Mouse (Mus musculus) layer of hippocampus, adult 8-10 months (tissue): ENCODE results near the gene Slc22a15. TPM values are rescaled to one million over a fixed set of nuclear protein-coding genes. Genes with fewer than 3 reads are reported as not detected.
A peak's percentile ranks its signal among the peaks of the same experiment; 100 is the strongest.

Source experiments
- DNase-seq, 2 experiments: peaks; one replicate each; pipeline ENCODE4 v3.0.0; 2022; ENCODE audit warnings: low spot score in 2 of 2
- total RNA-seq, 4 experiments: library from RNA; stranded (reverse); gene quantifications; 2 replicates each; pipeline ENCODE4 v1.2.4; 2022

Slc22a15 gene
- total RNA-seq, 4 experiments from 2014 or later = 9.5 to 10.3 (median 10.1) TPM

DNA sequence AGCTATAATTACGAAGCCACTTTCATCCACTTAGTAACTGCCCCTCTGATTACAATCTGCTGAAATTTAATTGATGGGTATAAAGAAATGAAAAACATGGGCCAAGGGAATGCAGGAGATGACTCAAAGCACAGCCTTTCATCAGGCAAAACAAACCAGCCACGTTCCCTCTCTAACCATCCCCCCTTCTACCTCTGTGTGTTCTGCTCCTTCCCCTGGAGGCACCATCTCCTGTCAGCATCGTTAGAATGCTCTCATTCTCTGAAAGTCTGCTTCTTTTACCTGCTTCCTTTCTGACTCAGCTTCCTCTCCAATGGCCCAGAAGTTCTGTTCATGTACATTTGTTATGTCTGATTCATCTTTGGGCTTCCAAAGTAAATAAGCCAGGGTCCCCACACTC lies 6.6 kb downstream of the Slc22a15 start:
- DNase-seq = no peak

DNA sequence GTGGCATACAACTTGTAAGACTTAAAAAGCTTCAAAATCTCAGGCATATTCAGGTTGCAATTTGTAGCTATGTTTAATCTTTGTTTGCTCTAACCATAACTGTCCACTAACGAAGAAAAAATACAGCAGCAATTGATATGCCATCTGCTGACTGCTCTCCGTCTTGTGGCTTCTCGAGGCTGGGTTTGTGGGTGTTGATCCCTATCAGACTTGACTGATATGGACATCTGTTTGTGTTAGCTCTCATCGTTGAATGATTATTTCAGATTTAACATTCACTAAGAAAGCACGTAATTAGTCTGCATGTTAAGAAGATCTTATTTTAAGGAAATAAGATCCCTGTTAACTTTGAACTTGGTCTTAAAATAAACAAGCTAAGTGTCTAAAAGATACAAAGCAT lies 7.7 kb downstream of the Slc22a15 start:
- DNase-seq = no peak

DNA sequence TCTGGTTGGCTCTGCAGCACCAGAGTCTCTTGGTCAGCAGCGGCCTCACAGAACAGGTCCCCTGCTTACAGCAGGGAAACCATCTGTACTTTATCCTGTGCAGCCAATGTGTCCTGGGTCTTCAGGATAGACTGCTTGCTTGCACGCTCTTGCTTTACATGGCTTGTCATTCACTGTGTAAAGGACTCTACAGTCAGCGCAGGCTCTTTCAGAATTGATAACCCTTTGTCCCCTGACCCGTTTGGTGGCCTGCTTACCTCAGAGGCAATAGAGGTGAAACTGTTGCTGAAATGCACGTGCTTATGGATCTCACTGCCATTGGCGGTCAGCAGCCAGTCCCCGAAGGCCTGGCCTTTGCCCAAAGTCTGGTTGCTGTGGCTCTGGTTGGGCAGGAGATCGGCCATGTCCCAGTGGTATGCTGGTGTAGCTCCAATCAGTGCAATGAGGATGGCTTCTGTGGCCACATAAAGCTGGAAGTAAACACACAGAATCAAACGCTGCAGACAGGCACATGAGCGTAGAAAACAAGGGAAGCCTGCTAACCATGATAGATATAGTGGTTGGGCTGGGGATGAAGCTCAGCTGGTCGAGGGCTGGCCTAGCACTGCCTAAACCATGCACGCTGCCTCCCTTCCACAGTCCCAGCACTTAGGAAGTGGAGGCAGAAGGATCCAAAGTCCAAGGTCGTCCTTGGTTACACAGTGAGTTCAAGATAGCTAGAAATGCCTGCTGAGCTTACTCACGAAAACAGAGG lies 9.0 kb downstream of the Slc22a15 start:
- DNase-seq = no peak

DNA sequence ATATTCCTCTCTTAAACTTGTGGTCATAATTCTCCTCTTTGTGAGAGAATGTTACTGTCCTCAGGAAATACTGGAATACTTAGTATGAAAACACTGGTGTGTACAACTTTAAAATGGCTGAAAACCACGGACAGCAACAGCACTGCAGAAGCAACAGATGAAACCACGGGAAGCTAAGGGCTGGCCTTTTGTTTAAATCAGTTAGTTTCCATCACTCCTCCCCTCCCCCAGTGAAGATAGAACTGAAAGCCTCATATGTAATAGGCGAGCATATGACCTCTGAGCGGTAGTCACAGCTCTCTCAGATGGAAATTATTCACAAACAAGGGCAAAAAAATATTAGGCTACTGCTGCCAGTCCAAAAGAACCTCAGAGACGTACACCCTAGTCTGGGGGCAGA lies 10.0 kb downstream of the Slc22a15 start:
- DNase-seq = no peak

DNA sequence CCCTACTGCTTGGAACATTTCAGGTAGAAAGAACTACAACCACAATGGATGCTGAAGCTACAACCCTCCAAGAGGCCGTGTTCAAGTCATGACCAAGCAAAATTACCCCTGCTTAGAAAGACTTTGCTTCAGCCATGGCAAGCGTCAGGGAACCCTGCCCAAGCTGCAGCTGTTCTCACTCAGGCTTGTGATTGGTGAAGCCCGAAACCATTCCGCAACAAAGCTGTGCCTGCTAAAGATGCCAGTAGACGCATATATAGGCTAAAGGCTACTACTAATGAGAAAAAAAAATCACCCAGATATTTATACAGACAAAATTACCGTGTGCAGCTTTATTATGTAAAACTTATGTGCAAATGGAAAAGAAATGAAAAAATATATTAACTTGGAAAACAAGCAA lies 12.2 kb downstream of the Slc22a15 start:
- DNase-seq = no peak

DNA sequence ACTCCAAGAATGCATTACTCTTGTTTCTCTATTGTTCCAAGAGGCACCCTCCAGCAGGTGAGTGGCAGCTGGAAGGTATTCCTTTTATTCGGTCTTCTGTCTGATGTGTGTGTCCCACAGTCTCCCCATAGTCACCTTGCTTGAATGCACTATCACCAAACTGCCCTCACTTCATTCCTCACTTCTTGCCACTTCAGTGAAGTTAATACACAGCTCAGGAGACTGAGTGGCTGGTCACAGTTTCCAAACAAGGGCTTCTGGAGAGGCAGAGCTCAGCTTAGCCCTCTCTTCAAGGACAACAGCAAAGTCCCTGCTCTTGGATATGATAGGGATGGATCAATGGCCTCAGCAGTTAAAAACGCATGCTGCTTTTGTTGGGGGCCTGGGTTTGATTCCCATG lies 17.2 kb downstream of the Slc22a15 start:
- DNase-seq = no peak

DNA sequence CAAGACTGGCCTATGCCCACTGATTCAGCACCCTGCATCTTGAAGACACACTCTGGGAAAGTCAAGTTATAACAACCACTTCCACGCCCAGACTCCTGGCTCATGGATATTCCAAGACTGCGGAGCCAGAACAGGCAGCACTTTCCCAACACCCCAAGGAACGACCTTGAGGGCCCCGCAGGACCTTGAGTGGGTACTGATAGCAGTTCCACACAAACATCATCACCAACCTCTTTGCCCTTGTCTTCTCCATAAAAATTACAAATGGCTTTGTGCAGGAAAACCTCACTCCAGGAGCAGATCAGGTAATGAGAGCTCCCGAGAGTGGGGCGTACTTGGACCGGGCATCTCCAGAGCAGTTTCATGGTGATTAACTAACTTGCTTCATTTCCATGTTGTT lies 19.5 kb downstream of the Slc22a15 start:
- no peak for DNase-seq

DNA sequence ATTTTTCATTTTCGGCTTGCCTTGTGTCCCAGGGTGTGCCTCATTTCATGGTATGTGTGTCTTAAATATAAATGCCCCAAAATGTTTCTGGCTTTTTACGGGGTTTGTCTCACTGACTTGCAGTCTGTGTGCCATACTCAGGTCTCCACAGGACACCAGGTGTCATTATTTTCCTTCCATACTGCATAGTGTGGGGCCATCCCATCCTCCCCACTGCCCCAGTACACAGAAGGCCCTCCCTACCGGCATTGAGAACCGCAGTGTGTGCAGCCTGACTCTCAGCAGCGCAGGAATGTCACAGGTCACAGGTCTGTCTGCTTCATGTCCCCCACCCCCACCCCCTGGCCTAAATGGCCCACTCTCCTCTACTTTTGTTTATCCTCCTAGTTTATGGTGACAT lies 21.2 kb downstream of the Slc22a15 start:
- no peak for DNase-seq

DNA sequence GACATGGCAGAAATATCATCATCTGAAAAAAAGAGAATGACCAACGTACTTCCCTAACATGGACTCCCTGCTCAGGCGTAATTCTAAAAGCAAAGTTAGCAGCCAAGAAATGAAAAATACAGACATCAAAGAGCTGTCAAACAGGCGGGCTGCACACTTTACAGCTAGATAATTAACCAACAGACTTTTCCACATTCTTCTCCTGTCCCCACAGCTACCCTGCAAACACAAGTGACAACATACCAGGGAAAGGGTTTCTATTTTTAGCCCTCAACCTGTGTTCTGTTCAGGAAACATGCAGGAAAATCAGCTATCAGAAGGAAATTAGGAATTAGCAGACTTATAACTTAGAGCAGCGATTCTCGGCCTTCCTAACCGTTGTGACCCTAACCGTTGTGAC lies 21.9 kb downstream of the Slc22a15 start:
- no peak for DNase-seq

DNA sequence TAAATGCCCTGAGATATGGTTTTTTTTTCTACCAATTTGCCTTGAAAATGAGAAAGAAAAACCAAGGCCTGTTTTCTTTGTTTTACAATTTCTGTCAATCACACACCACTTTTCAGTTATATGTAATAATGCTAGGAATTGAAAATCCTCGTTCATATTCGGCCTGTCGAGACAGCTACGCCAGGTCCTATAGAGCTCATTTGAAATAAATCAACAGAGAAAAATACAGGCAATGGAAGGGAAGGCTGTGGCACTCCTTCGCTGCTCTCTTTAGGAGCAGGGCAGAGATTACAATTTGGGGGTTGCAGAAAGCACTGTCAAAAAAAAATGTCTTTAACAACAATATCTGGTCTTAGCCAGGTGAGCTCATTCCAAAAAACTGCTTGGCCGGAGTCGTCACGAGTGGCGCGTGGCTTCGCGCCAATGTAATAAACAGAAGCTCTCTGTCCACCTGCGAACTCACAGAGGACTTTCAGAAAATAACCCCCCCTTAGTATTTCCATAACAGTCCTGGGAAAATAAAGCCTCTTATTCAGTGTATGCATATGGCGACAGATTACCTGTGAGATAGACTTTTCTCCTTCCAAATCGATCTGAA lies 26.8 kb downstream of the Slc22a15 start:
- DNase-seq = no peak

DNA sequence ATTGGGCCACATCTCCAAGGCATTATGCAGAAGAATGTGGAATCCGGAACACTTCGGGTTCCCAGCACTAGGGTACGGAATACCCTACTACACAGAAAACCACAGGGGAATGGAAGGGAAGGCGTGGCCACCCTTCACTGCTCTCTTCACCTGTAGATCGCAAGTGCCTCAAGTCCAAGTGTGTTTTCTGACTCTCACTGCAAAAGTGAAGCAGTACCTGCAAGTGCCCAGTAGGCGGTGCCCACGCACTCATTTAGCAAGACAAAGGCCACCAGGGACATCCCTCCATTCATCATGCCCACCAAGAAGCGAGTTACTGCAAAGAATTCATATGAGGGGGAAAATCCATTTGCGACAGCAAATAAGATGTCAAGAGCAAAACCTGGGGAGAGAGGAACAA lies 27.4 kb downstream of the Slc22a15 start:
- DNase-seq = peak; percentile 53 to 68

DNA sequence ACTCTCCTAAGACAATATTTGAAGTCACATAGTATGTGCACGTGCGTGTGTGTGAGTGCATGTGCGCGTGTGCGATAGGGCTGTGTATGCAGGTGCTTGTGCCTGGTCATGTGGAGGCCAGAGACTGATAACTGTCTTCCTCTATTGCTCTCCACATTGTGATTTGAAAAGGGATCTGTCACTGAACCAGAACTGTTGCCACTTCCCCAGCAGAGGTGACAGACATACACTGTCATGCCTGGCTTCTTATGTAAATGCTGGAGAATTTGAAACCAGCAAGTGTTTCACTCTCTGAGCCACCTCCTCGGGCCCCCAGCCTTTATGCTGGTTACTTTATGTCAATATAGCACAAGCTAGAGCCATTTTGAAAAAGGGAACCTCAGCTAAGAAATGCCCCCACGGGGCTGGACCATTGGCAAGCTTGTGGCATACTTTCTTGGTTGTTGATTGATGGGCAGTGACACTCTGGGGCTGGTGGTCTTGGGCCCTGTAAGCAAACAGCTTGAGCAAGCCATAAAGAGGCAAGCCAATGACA lies 28.8 kb downstream of the Slc22a15 start:
- no peak for DNase-seq

DNA sequence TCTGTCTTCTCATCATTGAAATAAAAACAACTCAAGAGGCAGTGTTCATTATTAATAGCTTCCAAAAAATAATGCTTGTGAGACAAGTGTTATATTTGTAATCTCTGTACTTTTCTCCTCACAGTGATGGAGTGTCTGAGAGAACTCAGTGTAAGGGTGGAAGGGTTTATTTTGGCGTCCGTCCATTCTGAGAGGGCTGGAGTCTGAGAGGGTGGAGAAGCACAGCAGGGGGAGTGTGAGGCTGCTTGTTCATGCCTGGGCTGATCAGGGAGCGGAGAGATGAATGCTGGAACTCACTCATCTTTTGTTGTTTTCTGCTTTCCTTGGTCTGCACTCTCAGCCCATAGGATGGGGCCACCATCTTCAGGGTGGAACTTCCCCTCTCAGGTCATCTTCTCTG lies 38.7 kb downstream of the Slc22a15 start:
- DNase-seq = no peak

DNA sequence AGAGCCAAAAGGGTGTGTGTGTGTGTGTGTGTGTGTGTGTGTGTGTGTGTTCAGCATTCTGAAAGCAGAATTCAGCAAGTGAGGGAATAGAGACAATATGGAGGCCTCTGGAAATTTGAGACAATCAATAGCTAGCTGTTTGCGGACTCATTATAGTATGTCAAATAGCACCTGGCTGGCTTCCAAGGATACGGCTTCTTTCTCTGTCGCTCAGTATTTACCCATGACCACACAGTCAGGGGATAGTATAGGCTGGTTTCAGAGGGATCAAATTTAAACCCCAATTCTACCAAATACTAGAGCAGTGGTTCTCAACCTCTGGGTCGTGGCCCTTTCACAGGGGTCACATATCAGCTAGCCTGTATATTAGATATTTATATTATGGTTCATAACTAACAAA lies 39.2 kb downstream of the Slc22a15 start:
- DNase-seq = no peak

DNA sequence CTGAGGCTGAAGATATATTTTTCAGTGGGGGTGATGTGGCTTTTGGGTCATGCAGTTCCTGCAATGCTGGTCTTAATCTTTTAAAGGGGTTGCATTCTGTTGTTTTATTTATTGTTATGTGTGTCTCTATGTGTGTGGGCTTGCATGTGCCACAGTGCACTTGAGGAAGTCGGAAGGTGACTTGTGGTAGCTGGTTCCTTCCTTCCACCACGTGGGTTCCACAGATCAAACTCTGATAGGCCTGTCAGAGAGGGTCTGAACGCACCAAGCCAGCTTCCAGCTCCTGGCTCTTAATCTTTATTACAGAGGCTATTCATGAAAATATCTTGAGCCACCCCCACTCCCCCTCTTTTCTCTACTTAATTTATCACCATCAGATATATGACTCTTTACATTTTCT lies 40.4 kb downstream of the Slc22a15 start:
- no peak for DNase-seq

DNA sequence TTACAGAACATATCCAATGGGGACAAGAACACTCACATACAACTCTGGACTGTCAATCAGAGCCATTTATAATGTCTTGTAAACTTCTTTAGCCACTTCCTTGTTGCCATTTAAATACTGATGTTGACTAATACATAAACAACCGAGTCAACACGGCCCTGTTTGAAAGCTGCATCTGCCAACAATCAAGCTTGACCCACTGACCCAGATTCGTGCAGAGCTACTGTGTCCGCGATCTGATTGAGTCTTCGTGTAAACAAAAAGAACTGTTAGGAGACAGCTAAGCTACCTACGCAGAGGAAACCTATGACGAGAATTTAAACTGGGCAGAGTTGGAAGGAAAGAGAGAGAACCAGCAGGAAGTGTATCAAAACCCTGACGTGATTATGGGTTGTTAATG lies 42.5 kb downstream of the Slc22a15 start:
- no peak for DNase-seq

DNA sequence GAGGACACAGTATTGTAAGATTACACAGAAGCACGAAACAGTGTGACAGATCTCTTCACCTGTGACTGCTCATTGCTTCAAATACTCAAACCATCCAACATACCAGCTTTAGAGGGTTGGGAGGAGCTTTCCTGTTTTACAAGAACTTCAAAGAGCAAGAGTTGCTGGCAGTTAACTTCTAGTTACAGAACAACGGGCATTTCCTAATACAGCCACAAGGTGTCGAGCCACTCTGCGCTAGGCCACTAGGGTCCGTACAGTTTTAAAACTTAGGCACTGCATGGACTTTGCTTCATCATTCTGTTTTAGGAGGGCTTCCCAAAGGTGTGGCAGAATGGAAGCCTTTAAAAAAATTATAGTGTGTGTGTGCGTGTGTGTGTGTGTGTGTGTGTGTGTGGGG lies 43.4 kb downstream of the Slc22a15 start:
- DNase-seq = no peak

DNA sequence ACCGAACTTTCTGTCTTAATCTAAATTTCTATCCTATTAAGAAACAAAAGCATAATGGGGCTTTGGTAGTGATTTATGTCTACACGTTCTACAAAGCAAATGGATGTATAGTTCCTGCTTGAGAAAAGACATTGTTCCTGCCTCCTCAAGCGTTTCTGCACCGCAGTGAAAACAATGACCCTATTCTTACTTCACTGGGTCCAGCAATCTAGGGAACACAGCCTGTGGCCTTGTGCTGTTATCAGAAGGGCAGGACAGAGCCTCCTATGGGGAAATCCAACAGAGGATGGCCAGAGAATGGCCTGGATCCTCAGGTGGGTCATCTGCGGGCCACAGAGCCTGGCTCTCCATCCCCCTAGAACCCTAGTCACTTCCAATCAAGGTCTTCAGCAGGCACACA lies 46.1 kb downstream of the Slc22a15 start:
- no peak for DNase-seq

DNA sequence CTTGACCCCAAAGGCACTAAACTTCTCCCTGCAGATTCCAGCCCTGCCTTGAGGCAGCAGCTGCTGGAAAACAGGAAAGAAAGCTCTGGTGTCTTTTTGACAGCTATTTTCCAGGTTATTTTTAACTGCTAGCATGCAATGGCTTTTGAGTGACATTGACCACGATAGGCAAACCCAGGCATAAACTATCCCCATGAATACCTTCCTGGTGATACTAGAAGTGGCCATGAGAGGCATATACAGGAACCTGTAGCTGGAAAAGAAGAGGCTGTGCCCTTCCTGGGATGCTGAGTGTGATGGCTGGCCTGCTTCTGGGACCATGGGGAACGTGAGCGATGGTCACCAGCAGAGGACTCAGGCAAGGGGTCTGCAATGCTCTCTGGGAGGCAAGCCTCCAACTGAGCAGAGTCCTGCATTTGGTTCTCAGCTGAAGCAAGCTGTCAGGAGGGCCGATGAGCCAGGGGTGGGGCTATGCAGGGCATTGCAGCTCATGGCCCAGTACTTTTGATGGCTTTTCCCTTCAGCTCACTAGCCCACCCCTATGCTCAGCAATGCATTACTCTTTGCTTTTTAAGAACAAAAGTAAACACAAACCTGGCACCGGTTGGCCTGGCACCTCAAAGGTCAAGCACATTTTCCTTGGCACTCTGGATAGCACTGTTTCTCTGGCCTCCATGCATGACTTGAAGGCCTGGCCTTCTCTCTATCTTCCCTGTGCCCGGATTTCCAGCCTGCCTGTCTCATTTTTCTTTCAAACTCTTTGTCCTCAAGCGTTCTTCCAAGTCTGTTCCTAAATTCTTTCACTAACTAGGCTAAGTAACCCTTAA lies 47.6 kb downstream of the Slc22a15 start:
- DNase-seq = no peak

DNA sequence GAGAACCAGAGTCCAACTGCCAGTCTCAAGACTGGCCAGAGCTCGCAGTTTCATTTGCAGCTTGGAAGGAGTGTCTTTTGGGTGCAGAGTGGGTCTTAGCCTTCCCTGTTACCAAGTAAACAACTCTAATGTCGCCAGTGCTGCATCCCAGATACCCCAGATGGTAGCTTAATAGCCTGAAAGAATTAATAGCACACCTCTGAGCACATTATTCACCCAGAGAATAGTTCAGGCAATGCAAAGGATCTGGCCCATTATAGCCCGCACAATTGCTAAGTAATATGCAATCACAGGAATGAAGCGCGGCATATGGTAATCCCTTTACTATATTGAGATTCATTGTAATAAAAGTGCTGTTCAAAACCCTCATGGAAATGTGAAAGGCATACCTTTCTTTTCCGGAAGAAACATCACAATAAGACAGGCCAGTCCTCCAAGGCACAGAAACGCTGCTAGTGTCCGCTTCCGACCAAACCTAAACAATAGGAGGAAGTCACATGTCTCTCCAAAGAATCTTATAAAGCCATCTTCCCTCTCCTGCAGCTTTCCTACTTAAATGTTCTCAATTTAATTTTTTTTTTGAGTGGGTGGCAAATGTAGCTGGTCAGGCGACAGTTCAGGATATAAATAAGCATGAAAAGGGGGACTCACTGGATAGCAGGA lies 48.9 kb downstream of the Slc22a15 start:
- DNase-seq = no peak

DNA sequence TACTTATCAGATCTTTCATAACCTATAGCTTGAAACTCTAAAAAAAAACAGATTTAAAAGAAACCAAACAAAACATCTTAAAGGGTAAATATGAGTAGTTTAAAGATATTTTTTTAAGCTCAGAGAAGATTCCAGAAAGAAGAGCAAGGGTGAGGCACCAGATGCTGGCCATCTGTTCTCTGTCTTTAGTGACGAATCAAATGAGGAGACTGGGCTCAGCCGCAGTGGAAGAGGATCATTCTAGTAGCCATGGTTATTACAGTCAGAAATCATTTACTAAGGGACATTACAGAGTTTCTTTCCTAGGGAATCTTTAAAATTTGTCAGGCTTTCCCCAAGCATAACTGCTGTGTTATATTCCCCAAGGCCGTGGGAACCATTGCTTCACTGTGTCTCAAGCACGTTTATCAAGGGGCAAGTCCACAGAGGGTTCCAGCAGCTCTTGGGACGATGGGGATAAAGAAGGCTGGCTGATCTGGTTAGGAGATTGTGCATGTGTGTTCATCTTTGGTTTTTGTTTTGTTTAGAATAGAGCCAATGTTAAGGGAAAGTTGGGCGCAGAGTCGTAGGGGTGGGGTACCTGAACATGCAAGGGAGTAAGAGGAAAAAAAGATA lies 51.1 kb downstream of the Slc22a15 start:
- peak; percentile 33 to 35 for DNase-seq
